Mouse (Mus musculus): ENCODE data around the gene Mettl9. TPM values are rescaled to one million over a fixed set of nuclear protein-coding genes. Genes with fewer than 3 reads are reported as not detected.

Gene Mettl9
- total and polyA plus RNA-seq, 3 experiments: 33.4 to 80.4 (median 73.3) TPM

- Histone ChIP-seq H3K36me3 (ENCODE audit: control insufficient read depth in 1 of 2, insufficient read depth in 2 of 2, low read length in 2 of 2) (no peaks in the 10 kb centered on the region), H3K4me3 (ENCODE audit: control insufficient read depth in 1 of 2, insufficient read depth in 1 of 2, low read depth in 2 of 2, low read length in 2 of 2) (no peak overlapping the region), H3K79me2 (ENCODE audit: control insufficient read depth, insufficient read depth, low read length, poor library complexity) (no peaks in the 10 kb centered on the region), H3K9me3 (replicated peaks; ENCODE audit: insufficient read depth, low read length) (no peaks in the 10 kb centered on the region), H3K27me3 (ENCODE audit: control insufficient read depth in 1 of 2, insufficient read depth in 2 of 2, low read length in 2 of 2) (peaks cover 0 to 3% of the 10 kb centered on the region in 2 experiments; a peak in 3 of 4 replicates), H3K9ac (ENCODE audit: control insufficient read depth, low read depth, low read length, poor library complexity, severe bottlenecking) (no peak overlapping the region), H3K27ac (ENCODE audit: control insufficient read depth, low read depth, low read length) (no peak overlapping the region), H3K4me1 (ENCODE audit: control insufficient read depth in 1 of 2, insufficient read depth in 2 of 2, low read length in 2 of 2) (no peaks in the 10 kb centered on the region)
- TF ChIP-seq MXI1 (IDR thresholded peaks at IDR 0.05; ENCODE audit: low read depth, low read length): no peak
- TF ChIP-seq TAL1 (IDR thresholded peaks at IDR 0.05; ENCODE audit: low read length): no peak
- TF ChIP-seq MYC (IDR thresholded peaks at IDR 0.05; ENCODE audit: low read depth, low read length): no peak
- TF ChIP-seq MAZ (IDR thresholded peaks at IDR 0.05; ENCODE audit: low read depth, low read length): no peak
- no peak for TF ChIP-seq CTCF (IDR thresholded peaks at IDR 0.05 in 2 of 3, conservative IDR thresholded peaks at IDR 0.05 in 1 of 3; ENCODE audit: control insufficient read depth in 1 of 3, insufficient read depth in 1 of 3, low read depth in 2 of 3, low read length in 3 of 3, poor library complexity in 1 of 3, severe bottlenecking in 1 of 3)
- no peak for TF ChIP-seq KAT2A (conservative IDR thresholded peaks at IDR 0.05; ENCODE audit: low read depth, low read length)
- TF ChIP-seq MYB (IDR thresholded peaks at IDR 0.05; ENCODE audit: low read depth, low read length): no peak
- no peak for TF ChIP-seq BHLHE40 (IDR thresholded peaks at IDR 0.05; ENCODE audit: borderline replicate concordance, low read depth, low read length)
- no peak for TF ChIP-seq NELFE (IDR thresholded peaks at IDR 0.05; ENCODE audit: low read depth, low read length)
- TF ChIP-seq EP300 (IDR thresholded peaks at IDR 0.05; ENCODE audit: low read depth in 1 of 2, low read length in 2 of 2): no peak
- no peak for TF ChIP-seq RAD21 (IDR thresholded peaks at IDR 0.05; ENCODE audit: low read depth, low read length)
- no peak for TF ChIP-seq SIN3A (IDR thresholded peaks at IDR 0.05; ENCODE audit: low read length)
- DNase-seq (ENCODE audit: low read depth, low spot score): no peak
Measured at GRCm38 (mm10) chr7:121000065-121000822, 34.0 kb upstream of the Mettl9 start.

DNA sequence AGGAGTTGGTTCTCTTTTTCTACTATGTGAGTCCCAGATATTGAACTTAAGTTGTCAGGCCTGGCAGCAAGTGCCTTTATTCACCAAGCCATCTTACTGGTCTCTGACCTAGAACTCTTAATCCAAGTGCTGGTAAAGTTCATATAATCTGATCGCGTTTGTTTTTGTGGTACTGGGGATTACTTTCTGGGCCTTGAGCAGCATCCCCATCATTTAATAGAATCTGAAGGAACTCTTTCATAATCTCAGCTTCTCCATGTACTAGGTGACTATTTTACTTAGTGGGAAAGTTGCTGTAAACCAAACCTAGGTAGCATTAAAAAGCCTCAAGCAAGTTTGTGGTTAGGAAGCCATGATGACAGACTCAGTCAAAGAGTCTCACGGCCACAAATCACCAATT, 32.4 kb upstream of the Mettl9 start:
- TF ChIP-seq USF2 (IDR thresholded peaks at IDR 0.05; ENCODE audit: borderline replicate concordance in 1 of 2, insufficient read depth in 1 of 2, low read depth in 1 of 2, low read length in 2 of 2) (no peak), TCF12 (IDR thresholded peaks at IDR 0.05; ENCODE audit: low read depth, low read length) (no peak), TAL1 (IDR thresholded peaks at IDR 0.05; ENCODE audit: low read length) (no peak), MYB (IDR thresholded peaks at IDR 0.05; ENCODE audit: low read depth, low read length) (no peak)
- H3K9me3 ChIP-seq (replicated peaks; ENCODE audit: insufficient read depth, low read length): no peaks in the 10 kb centered on the region
- H3K27me3 ChIP-seq (ENCODE audit: control insufficient read depth in 1 of 2, insufficient read depth in 2 of 2, low read length in 2 of 2): peaks cover 3% of the 10 kb centered on the region in 2 experiments
- no peaks in the 10 kb centered on the region for H3K4me1 ChIP-seq (ENCODE audit: control insufficient read depth in 1 of 2, insufficient read depth in 2 of 2, low read length in 2 of 2)
- no peak overlapping the region for H3K4me3 ChIP-seq (ENCODE audit: control insufficient read depth in 1 of 2, insufficient read depth in 1 of 2, low read depth in 2 of 2, low read length in 2 of 2)
- H3K27ac ChIP-seq (ENCODE audit: control insufficient read depth, low read depth, low read length): no peak overlapping the region
- no peaks in the 10 kb centered on the region for H3K79me2 ChIP-seq (ENCODE audit: control insufficient read depth, insufficient read depth, low read length, poor library complexity)
- H3K36me3 ChIP-seq (ENCODE audit: control insufficient read depth in 1 of 2, insufficient read depth in 2 of 2, low read length in 2 of 2): no peaks in the 10 kb centered on the region
- no peak overlapping the region for H3K9ac ChIP-seq (ENCODE audit: control insufficient read depth, low read depth, low read length, poor library complexity, severe bottlenecking)
- no peak for DNase-seq (ENCODE audit: low read depth, low spot score)

Data from MEL (cell line).